Mouse (Mus musculus) liver, adult 2 months (tissue): ENCODE measurements around the gene Ythdf1.

Experiments
- CTCF ChIP-seq: fragments of 200-500 bp; IDR thresholded peaks from 2 replicates; pipeline ENCODE4 v1.5.1; 2011; ENCODE audit warnings: low read depth, low read length, control low read depth
- POLR2A ChIP-seq: fragments of 200-500 bp; IDR thresholded peaks from 2 replicates; pipeline ENCODE4 v1.6.1; 2011; ENCODE audit warnings: low read length, control low read depth; ENCODE audit not compliant: insufficient read depth; ENCODE audit errors: extremely low read depth

GRCm38 (mm10) chr2:180894029-180894623 lies 26.6 kb downstream of the Ythdf1 start:
- no peak for TF ChIP-seq CTCF
- no peak for TF ChIP-seq POLR2A
